Mouse (Mus musculus): ENCODE data around the gene Olfr412.

DNA sequence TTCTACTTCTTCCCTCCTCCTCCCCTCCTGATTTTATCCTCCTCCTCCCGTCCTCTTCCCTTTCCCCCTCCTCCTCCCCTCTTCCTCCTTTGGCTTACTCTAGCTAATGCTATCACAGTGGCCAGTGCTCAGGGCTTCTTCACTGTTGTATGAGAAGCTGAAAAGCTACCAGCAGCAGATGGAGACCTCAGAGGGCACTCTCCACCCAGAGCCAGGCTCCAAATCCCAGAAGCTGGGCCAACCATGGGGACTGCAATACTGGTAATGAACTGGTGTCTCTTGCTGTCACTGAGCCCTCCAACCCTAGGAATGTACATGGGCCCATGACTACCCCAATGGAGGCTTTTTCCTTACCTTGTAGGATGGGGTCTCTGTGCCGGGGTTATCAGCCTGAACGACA, 50.1 kb downstream of the Olfr412 start:
- TF ChIP-seq POLR2A (IDR thresholded peaks at IDR 0.05; ENCODE audit: low read depth, low read length) (no peak), SMC3 (IDR thresholded peaks at IDR 0.05; ENCODE audit: low read depth, low read length) (no peak), TCF12 (IDR thresholded peaks at IDR 0.05; ENCODE audit: low read depth, low read length) (no peak), PAX5 (IDR thresholded peaks at IDR 0.05; ENCODE audit: low read length) (no peak), CTCF (conservative IDR thresholded peaks at IDR 0.05 in 1 of 2, IDR thresholded peaks at IDR 0.05 in 1 of 2; ENCODE audit: low read depth in 2 of 2, low read length in 2 of 2) (no peak), SIN3A (IDR thresholded peaks at IDR 0.05; ENCODE audit: low read length) (no peak), MYC (IDR thresholded peaks at IDR 0.05; ENCODE audit: low read depth, low read length) (no peak), KAT2A (IDR thresholded peaks at IDR 0.05; ENCODE audit: insufficient replicate concordance, low read length) (no peak)

Measured in CH12.LX (cell line).